Mouse (Mus musculus) inflammation-experienced regulatory T-cells (primary cell): Measurements from ENCODE around the gene Gm8104. TPM values are rescaled to one million over a fixed set of nuclear protein-coding genes. Genes with fewer than 3 reads are reported as not detected.

Source experiments
- polyA plus RNA-seq, 2 experiments: library from polyadenylated mRNA; unstranded; fragments of 100-300 nt; shearing (Covaris generic); gene quantifications; one replicate each; pipeline ENCODE4 v1.2.1; 2017

Gene Gm8104
- not detected for polyA plus RNA-seq

DNA sequence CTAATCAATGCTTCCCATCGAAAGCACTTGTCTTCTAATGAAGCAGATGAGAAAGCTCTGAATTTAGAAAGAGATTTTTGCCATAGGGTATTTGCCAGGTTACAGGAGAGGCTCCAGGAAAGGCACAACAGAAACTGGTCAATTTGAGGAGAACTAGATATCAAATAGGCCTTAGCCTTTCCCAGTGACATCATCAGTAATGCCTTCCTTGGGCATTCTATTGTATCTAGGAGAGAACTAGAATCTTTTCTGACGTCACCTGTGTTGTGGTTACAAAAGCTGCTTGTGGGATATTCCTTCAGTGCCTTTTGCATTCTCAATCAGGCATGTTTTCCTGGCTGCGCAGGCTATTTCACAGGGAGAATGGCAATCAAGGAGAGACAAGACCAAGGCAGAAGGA lies at the start of gene Gm8104:
Gm8104 (plus strand) TSS at position 301 of the 400 bp plus-strand sequence.

GRCm38 (mm10) chr14:43076543-43076942 lies 23.9 kb upstream of the Gm8104 start, which contains the start of gene Gm8094:
TSS of gene Gm8094 (minus strand) at chr14:43076643.

Other genes starting within 250 kb of the Gm8104 start
- 1 to 10 TPM in 1 of 2 experiments, not detected in 1; 2.1 TPM for gene Gm21977, start 247.1 kb upstream of the Gm8104 start, polyA plus RNA-seq
- gene Gm8082, start 107.0 kb upstream of the Gm8104 start, polyA plus RNA-seq, result not detected
- gene Gm10376, start 85.0 kb upstream of the Gm8104 start, polyA plus RNA-seq, result not detected
- gene Gm8094, start 24.0 kb upstream of the Gm8104 start, polyA plus RNA-seq, result not detected
- not detected for gene Gm7233, start 79.3 kb downstream of the Gm8104 start, polyA plus RNA-seq
- gene Gm8122, start 134.7 kb downstream of the Gm8104 start, polyA plus RNA-seq, result not detected
- gene Gm8126, start 158.0 kb downstream of the Gm8104 start, polyA plus RNA-seq, result 1 to 10 TPM in 1 of 2 experiments, under 1 TPM in 1; 0.28 to 1.6 TPM
- 1 to 10 TPM in 1 of 2 experiments, under 1 TPM in 1; 0.81 to 4.9 TPM for gene Gm9732, start 174.4 kb downstream of the Gm8104 start, polyA plus RNA-seq
- gene Gm8127, start 193.2 kb downstream of the Gm8104 start, polyA plus RNA-seq, result 1 to 10 TPM in 1 of 2 experiments, under 1 TPM in 1; 0.25 to 1.8 TPM
- not detected for gene 1700001F09Rik, start 247.2 kb downstream of the Gm8104 start, polyA plus RNA-seq